Mouse (Mus musculus) lung, postnatal 10 days (tissue): Measurements from ENCODE around the gene Ttll7.

ENCODE experiments used
- DNase-seq: peaks from one replicate; pipeline ENCODE4 v3.0.0; 2021

The Ttll7 gene

DNA sequence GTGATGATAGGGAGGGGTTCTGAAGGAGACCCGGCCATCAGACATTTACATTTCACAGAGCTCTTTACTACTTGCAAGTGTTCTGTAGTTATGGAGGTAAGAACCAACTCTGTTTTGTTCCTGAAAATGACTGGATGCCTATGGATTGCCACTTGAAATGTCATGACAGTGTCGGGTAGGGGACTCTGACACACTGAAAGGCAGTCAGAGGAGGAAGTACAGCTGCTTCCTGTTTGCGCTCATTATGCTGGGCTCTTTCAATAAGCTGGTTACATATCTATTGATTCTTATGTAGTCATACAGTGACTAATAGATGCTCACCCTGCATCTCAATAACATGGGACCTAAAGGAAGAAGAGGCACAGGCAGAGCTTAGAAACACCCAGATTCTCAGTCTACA, 148.8 kb downstream of the Ttll7 start:
- DNase-seq = no peak

- DNase-seq = no peak
These were observed 149.4 kb downstream of the Ttll7 start for GRCm38 (mm10) chr3:147001557-147001956.

DNA sequence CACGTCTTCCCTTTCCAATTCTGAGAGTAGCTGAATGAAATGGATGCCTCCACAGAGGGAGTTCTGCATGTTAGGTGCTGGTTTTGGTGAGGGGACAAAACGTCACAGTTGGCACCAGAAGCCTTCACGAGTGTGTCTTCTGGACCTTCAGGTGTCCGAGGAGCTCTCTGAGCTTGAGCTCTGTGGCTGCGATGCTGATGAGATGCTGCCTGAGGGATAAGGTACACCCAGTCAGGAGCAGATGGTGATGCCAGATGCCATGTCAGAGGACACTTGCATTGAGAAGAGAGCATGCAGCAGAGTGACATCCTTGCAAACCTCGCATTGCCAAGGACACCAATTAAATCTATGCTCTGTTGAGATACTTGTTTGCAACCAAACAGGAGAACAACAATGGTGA, 164.3 kb downstream of the Ttll7 start:
- no peak for DNase-seq

DNA sequence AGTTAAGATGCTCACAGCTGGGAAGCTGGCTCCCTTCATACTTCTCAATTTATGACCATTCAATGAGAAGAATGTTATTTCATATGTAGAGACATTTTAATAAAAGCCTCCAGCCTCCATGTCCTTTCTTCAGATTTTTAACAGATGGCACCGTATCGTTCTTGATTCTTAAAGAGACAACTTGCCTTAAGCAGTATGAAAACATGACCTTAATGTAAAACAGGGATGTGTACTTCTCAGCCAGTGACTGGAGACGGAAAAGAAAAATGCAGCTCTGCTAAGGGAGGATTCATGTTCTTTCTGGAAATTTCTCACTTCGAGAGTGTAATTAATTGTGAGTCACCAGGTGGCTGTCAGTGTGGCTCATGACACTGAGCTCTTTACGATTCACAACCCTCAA, 167.3 kb downstream of the Ttll7 start:
- DNase-seq = no peak

GRCm38 (mm10) chr3:147026248-147026647, 174.1 kb downstream of the Ttll7 start:
- no peak for DNase-seq

GRCm38 (mm10) chr3:147028382-147028781, 176.2 kb downstream of the Ttll7 start:
- no peak for DNase-seq

GRCm38 (mm10) chr3:147029718-147030117, 177.6 kb downstream of the Ttll7 start:
- DNase-seq = no peak

DNA sequence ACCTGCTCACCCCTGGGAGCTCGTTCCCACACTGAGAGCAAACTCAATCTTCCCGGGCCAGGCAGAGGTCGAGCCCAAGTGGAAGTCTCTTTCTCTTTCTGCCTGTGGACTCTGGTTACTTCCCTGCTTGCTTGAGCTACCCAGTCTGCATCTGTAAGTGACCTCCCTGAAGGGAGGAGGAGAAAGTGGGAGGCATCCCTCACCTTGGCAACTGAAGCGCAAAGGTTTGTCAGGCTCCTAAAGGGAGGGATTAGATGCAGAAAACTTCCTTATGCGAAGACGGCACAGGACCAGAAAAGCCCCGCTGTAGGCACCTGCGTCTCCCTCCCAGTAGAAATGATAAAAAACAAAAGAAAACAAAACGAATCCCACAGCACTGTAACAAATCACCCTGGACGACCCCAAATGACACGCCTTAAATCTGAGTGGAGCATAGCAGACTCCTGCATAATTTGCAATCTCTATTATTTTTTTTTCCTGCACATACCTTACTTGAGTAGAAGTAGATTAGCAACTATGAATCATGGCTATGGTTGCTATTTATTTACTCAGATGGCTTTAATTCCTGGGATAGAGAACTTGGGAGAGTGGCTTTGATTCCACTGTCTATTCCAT, 178.2 kb downstream of the Ttll7 start:
- DNase-seq = no peak
